Mouse (Mus musculus) kidney, postnatal 0 days (tissue): ENCODE measurements around the gene Cyp2u1. TPM values are rescaled to one million over a fixed set of nuclear protein-coding genes. Genes with fewer than 3 reads are reported as not detected.

Experiments
- ATAC-seq: fragments of 200-750 bp; cut with Nextera tagmentation; replicated peaks from 2 replicates; pipeline ENCODE4 v1.8.0; 2017; ENCODE audit warnings: low read depth, moderate number of reproducible peaks, moderate TSS enrichment, moderate library complexity; ENCODE audit not compliant: low FRiP score
- DNase-seq: peaks from one replicate; pipeline ENCODE4 v3.0.0-alpha.2; 2016; ENCODE audit warnings: low spot score
- H3K27ac ChIP-seq: fragments of 300-500 bp; sonication (generic); 2 replicates; pipeline ENCODE4 v1.5.1; 2014; ENCODE audit warnings: mild to moderate bottlenecking
- H3K27me3 ChIP-seq: fragments of 300-500 bp; sonication (generic); 2 replicates; pipeline ENCODE4 v1.6.1; 2014; ENCODE audit warnings: low read length, mixed read lengths; ENCODE audit not compliant: insufficient read depth
- H3K36me3 ChIP-seq: fragments of 300-500 bp; sonication (generic); 2 replicates; pipeline ENCODE4 v1.6.1; 2014; ENCODE audit warnings: low read length, mixed read lengths; ENCODE audit not compliant: insufficient read depth
- H3K4me1 ChIP-seq: fragments of 300-500 bp; sonication (generic); replicated peaks from 2 replicates; pipeline ENCODE4 v1.6.1; 2014; ENCODE audit warnings: antibody characterized with exemption, low read length, mixed read lengths; ENCODE audit not compliant: insufficient read depth
- H3K4me2 ChIP-seq: fragments of 300-500 bp; sonication (generic); 2 replicates; pipeline ENCODE4 v1.6.1; 2014; ENCODE audit warnings: mild to moderate bottlenecking, low read length, moderate library complexity, mixed read lengths
- H3K4me3 ChIP-seq: fragments of 300-500 bp; sonication (generic); replicated peaks from 2 replicates; pipeline ENCODE4 v1.5.1; 2014; ENCODE audit warnings: low read depth, low read length
- H3K9ac ChIP-seq: fragments of 300-500 bp; sonication (generic); 2 replicates; pipeline ENCODE4 v1.6.1; 2014; ENCODE audit warnings: low read depth, low read length
- H3K9me3 ChIP-seq: fragments of 300-500 bp; sonication (generic); replicated peaks from 2 replicates; pipeline ENCODE4 v1.6.1; 2016; ENCODE audit warnings: low read length, inconsistent platforms, mixed read lengths
- CTCF ChIP-seq: IDR thresholded peaks from 2 replicates; pipeline ENCODE4 v1.5.1; 2016; ENCODE audit warnings: antibody characterized with exemption, low read depth, mild to moderate bottlenecking, moderate library complexity
- WGBS: fragments of 180-500 bp; shearing (Covaris S2); extraction: QIAGEN DNeasy Blood & Tissue Kit; methylation state at CpG from one replicate; pipeline ENCODE4 v1.1.7; 2014; 5-methylcytosine and 5-hydroxymethylcytosine counted together
- polyA plus RNA-seq: library from polyadenylated mRNA; unstranded; fragments of >200 nt; fragmentation: Nextera tagmentation; extraction: Ambion mirVana; gene quantifications from 2 replicates; pipeline ENCODE4 v1.2.1, GENCODE M21; 2015

The Cyp2u1 gene
- polyA plus RNA-seq, 1 experiment from 2014 or later, result 5.5 TPM

- 58% methylated on average over 11 of the region's 11 CpGs for WGBS
- TF ChIP-seq CTCF, result peak; percentile 86
- peak; percentile 79 for ATAC-seq
- Histone ChIP-seq H3K27me3 (no peaks in the 10 kb centered on the region), H3K4me3 (no peak overlapping the region), H3K27ac (no peak overlapping the region), H3K36me3 (peaks cover 20% of the 10 kb centered on the region; the same call in 1 of the 2 replicates), H3K9me3 (no peaks in the 10 kb centered on the region), H3K4me1 (no peaks in the 10 kb centered on the region), H3K4me2 (no peak overlapping the region), H3K9ac (no peak overlapping the region)
- DNase-seq, result peak; percentile 88
Observed at GRCm38 (mm10) chr3:131245766-131246578, 57.1 kb downstream of the Cyp2u1 start.

Other genes starting within 250 kb of the Cyp2u1 start
- gene Lef1, start 192.8 kb downstream of the Cyp2u1 start, polyA plus RNA-seq, result 16.2 and 17.8 TPM in 2 replicates
- gene Hadh, start 31.1 kb downstream of the Cyp2u1 start, polyA plus RNA-seq, result 173 and 196 TPM in 2 replicates
- 24.2 and 25.4 TPM in 2 replicates for gene Sgms2, start 188.2 kb upstream of the Cyp2u1 start, polyA plus RNA-seq